Mouse (Mus musculus) kidney, embryonic 16.5 days (tissue): ENCODE measurements around the gene Nptxr. TPM values are rescaled to one million over a fixed set of nuclear protein-coding genes. Genes with fewer than 3 reads are reported as not detected.

ENCODE experiments used
- ATAC-seq: fragments of 200-750 bp; cut with Nextera tagmentation; 2 replicates; pipeline ENCODE4 v1.8.0; 2017; ENCODE audit warnings: moderate TSS enrichment; ENCODE audit not compliant: low FRiP score, low TSS enrichment
- H3K27ac ChIP-seq: fragments of 300-500 bp; sonication (generic); 2 replicates; pipeline ENCODE4 v1.5.1; 2014; ENCODE audit warnings: low read length
- H3K27me3 ChIP-seq: fragments of 300-500 bp; sonication (generic); 2 replicates; pipeline ENCODE4 v1.6.1; 2014; ENCODE audit warnings: low read length, control low read depth, mixed read lengths; ENCODE audit not compliant: insufficient read depth
- H3K36me3 ChIP-seq: fragments of 300-500 bp; sonication (generic); 2 replicates; pipeline ENCODE4 v1.6.1; 2014; ENCODE audit warnings: low read length, control low read depth, mixed read lengths; ENCODE audit not compliant: insufficient read depth
- H3K4me1 ChIP-seq: fragments of 300-500 bp; sonication (generic); 2 replicates; pipeline ENCODE4 v1.6.1; 2014; ENCODE audit warnings: low read length, control low read depth, mixed read lengths; ENCODE audit not compliant: insufficient read depth
- H3K4me2 ChIP-seq: fragments of 300-500 bp; sonication (generic); replicated peaks from 2 replicates; pipeline ENCODE4 v1.6.1; 2014; ENCODE audit warnings: low read depth, low read length
- H3K4me3 ChIP-seq: fragments of 300-500 bp; sonication (generic); 2 replicates; pipeline ENCODE4 v1.5.1; 2014; ENCODE audit warnings: mild to moderate bottlenecking, low read length
- H3K9ac ChIP-seq: fragments of 300-500 bp; sonication (generic); replicated peaks from 2 replicates; pipeline ENCODE4 v1.6.1; 2014; ENCODE audit warnings: low read length
- H3K9me3 ChIP-seq: fragments of 300-500 bp; sonication (generic); 2 replicates; pipeline ENCODE4 v1.6.1; 2016; ENCODE audit warnings: low read length, control low read depth
- WGBS: fragments of 180-500 bp; shearing (Covaris S2); extraction: QIAGEN DNeasy Blood & Tissue Kit; methylation state at CpG from one replicate; pipeline ENCODE4 v1.1.7; 2014; 5-methylcytosine and 5-hydroxymethylcytosine counted together
- polyA plus RNA-seq: library from polyadenylated mRNA; unstranded; fragments of >200 nt; fragmentation: Nextera tagmentation; extraction: Ambion mirVana; gene quantifications from 2 replicates; pipeline ENCODE4 v1.2.1, GENCODE M21; 2015

Gene Nptxr
- polyA plus RNA-seq, 1 experiment from 2014 or later = 1.9 TPM

- H3K36me3 ChIP-seq = peaks cover 20% of the 10 kb centered on the region
- peak overlapping the region; percentile 93 for H3K9ac ChIP-seq
- ATAC-seq = no peak
- peak overlapping the region; percentile 84 for H3K4me3 ChIP-seq
- H3K27me3 ChIP-seq = no peaks in the 10 kb centered on the region
- peak overlapping the region; percentile 97 for H3K4me2 ChIP-seq
- H3K4me1 ChIP-seq = peaks cover 56% of the 10 kb centered on the region
- 35% methylated on average over 18 of the region's 18 CpGs for WGBS
- H3K27ac ChIP-seq = peak overlapping the region; percentile 94
- H3K9me3 ChIP-seq = no peaks in the 10 kb centered on the region
Observed at GRCm38 (mm10) chr15:79832064-79832900, 27.7 kb upstream of the Nptxr start.

- H3K9me3 ChIP-seq = no peaks in the 10 kb centered on the region
- peaks cover 24% of the 10 kb centered on the region for H3K36me3 ChIP-seq
- no peak for ATAC-seq
- 9% methylated on average over 4 of the region's 4 CpGs for WGBS
- H3K4me2 ChIP-seq = no peak overlapping the region
- no peak overlapping the region for H3K9ac ChIP-seq
- no peaks in the 10 kb centered on the region for H3K27me3 ChIP-seq
- H3K27ac ChIP-seq = no peak overlapping the region
- peaks cover 60% of the 10 kb centered on the region for H3K4me1 ChIP-seq
- H3K4me3 ChIP-seq = no peak overlapping the region
Observed at GRCm38 (mm10) chr15:79830388-79830787, 25.8 kb upstream of the Nptxr start.

GRCm38 (mm10) chr15:79829431-79829830, 24.9 kb upstream of the Nptxr start:
- Histone ChIP-seq H3K9me3 (no peaks in the 10 kb centered on the region), H3K4me2 (peak overlapping the region; percentile 46; the same call in 1 of the 2 replicates), H3K9ac (0 out of 2 replicates have a peak overlapping the region, but pooled peaks have one; percentile 1), H3K36me3 (peaks cover 25% of the 10 kb centered on the region), H3K27ac (0 out of 2 replicates have a peak overlapping the region, but pooled peaks have one; percentile 8), H3K27me3 (no peaks in the 10 kb centered on the region), H3K4me1 (peaks cover 53% of the 10 kb centered on the region), H3K4me3 (no peak overlapping the region)
- ATAC-seq = no peak
- WGBS = 74% methylated on average over 5 of the region's 5 CpGs

- peak overlapping the region; percentile 46 for H3K4me2 ChIP-seq
- no peak for ATAC-seq
- peaks cover 28% of the 10 kb centered on the region for H3K36me3 ChIP-seq
- no peaks in the 10 kb centered on the region for H3K27me3 ChIP-seq
- no peaks in the 10 kb centered on the region for H3K9me3 ChIP-seq
- 53% methylated on average over 46 of the region's 46 CpGs for WGBS
- 0 out of 2 replicates have a peak overlapping the region, but pooled peaks have one; percentile 24 for H3K9ac ChIP-seq
- peak overlapping the region; percentile 23 for H3K4me3 ChIP-seq
- H3K4me1 ChIP-seq = peaks cover 55% of the 10 kb centered on the region
- no peak overlapping the region for H3K27ac ChIP-seq
Observed at GRCm38 (mm10) chr15:79828366-79829035, 23.9 kb upstream of the Nptxr start.

GRCm38 (mm10) chr15:79827778-79828210, 23.2 kb upstream of the Nptxr start:
- ATAC-seq = no peak
- Histone ChIP-seq H3K4me3 (no peak overlapping the region), H3K4me2 (no peak overlapping the region), H3K27me3 (no peaks in the 10 kb centered on the region), H3K9ac (0 out of 2 replicates have a peak overlapping the region, but pooled peaks have one; percentile 25), H3K9me3 (no peaks in the 10 kb centered on the region), H3K36me3 (peaks cover 32% of the 10 kb centered on the region), H3K4me1 (peaks cover 49% of the 10 kb centered on the region), H3K27ac (no peak overlapping the region)
- WGBS = 86% methylated on average over 11 of the region's 11 CpGs

- Histone ChIP-seq H3K9ac (no peak overlapping the region), H3K9me3 (no peaks in the 10 kb centered on the region), H3K4me1 (peaks cover 48% of the 10 kb centered on the region), H3K4me3 (no peak overlapping the region), H3K4me2 (no peak overlapping the region), H3K27ac (no peak overlapping the region), H3K36me3 (peaks cover 32% of the 10 kb centered on the region), H3K27me3 (no peaks in the 10 kb centered on the region)
- 84% methylated on average over 14 of the region's 14 CpGs for WGBS
- ATAC-seq = no peak
Observed at GRCm38 (mm10) chr15:79827061-79827777, 22.7 kb upstream of the Nptxr start.

GRCm38 (mm10) chr15:79826221-79826935, 21.8 kb upstream of the Nptxr start:
- H3K9ac ChIP-seq = no peak overlapping the region
- peaks cover 42% of the 10 kb centered on the region for H3K4me1 ChIP-seq
- H3K4me2 ChIP-seq = no peak overlapping the region
- no peak overlapping the region for H3K4me3 ChIP-seq
- ATAC-seq = no peak
- no peaks in the 10 kb centered on the region for H3K27me3 ChIP-seq
- H3K9me3 ChIP-seq = no peaks in the 10 kb centered on the region
- H3K27ac ChIP-seq = no peak overlapping the region
- 82% methylated on average over 9 of the region's 9 CpGs for WGBS
- peaks cover 26% of the 10 kb centered on the region for H3K36me3 ChIP-seq

GRCm38 (mm10) chr15:79825146-79825825, 20.7 kb upstream of the Nptxr start:
- no peak for ATAC-seq
- Histone ChIP-seq H3K27me3 (no peaks in the 10 kb centered on the region), H3K9ac (no peak overlapping the region), H3K36me3 (peaks cover 24% of the 10 kb centered on the region), H3K4me1 (peaks cover 39% of the 10 kb centered on the region), H3K9me3 (no peaks in the 10 kb centered on the region), H3K4me3 (no peak overlapping the region), H3K27ac (no peak overlapping the region), H3K4me2 (no peak overlapping the region)
- WGBS = 69% methylated on average over 14 of the region's 14 CpGs
